Mouse (Mus musculus) forebrain, embryonic 14.5 days (tissue): Measurements from ENCODE around the gene Rrm1. TPM values are rescaled to one million over a fixed set of nuclear protein-coding genes. Genes with fewer than 3 reads are reported as not detected.
A peak's percentile ranks its signal among the peaks of the same experiment; 100 is the strongest.
"Not testable (repeated sequence)": the region's sequence is repeated elsewhere in the genome, so short reads cannot be mapped to it uniquely, and the experiment has no call there.

ENCODE experiments used
- ATAC-seq: fragments of 200-750 bp; cut with Nextera tagmentation; 2 replicates; pipeline ENCODE4 v1.8.0; 2017; ENCODE audit warnings: mild to moderate bottlenecking, moderate library complexity
- DNase-seq: peaks from one replicate; pipeline ENCODE4 v3.0.0-alpha.2; 2015; ENCODE audit warnings: low spot score
- H3K27ac ChIP-seq: fragments of 300-500 bp; sonication (generic); 2 replicates; pipeline ENCODE4 v1.5.1; 2014; ENCODE audit warnings: low read depth, mild to moderate bottlenecking, control low read depth, low read length, moderate library complexity
- H3K27me3 ChIP-seq: fragments of 300-500 bp; sonication (generic); replicated peaks from 2 replicates; pipeline ENCODE4 v1.6.1; 2014; ENCODE audit warnings: low read length, control low read depth, mixed read lengths; ENCODE audit not compliant: control insufficient read depth, insufficient read depth
- H3K36me3 ChIP-seq: fragments of 300-500 bp; sonication (generic); 2 replicates; pipeline ENCODE4 v1.6.1; 2014; ENCODE audit warnings: low read length, control low read depth; ENCODE audit not compliant: control insufficient read depth, insufficient read depth
- H3K4me1 ChIP-seq: fragments of 300-500 bp; sonication (generic); 2 replicates; pipeline ENCODE4 v1.6.1; 2014; ENCODE audit warnings: antibody characterized with exemption, low read length, control low read depth; ENCODE audit not compliant: control insufficient read depth, insufficient read depth
- H3K4me2 ChIP-seq: fragments of 300-500 bp; sonication (generic); 2 replicates; pipeline ENCODE4 v1.6.1; 2014; ENCODE audit warnings: mild to moderate bottlenecking, control low read depth, low read length
- H3K4me3 ChIP-seq: fragments of 300-500 bp; sonication (generic); 2 replicates; pipeline ENCODE4 v1.5.1; 2014; ENCODE audit warnings: low read depth, low read length, control low read depth
- H3K9ac ChIP-seq: fragments of 300-500 bp; sonication (generic); 2 replicates; pipeline ENCODE4 v1.6.1; 2014; ENCODE audit warnings: mild to moderate bottlenecking, low read length, control low read depth, moderate library complexity
- H3K9me3 ChIP-seq: fragments of 300-500 bp; sonication (generic); replicated peaks from 2 replicates; pipeline ENCODE4 v1.6.1; 2016; ENCODE audit warnings: low read length, control low read depth, mixed read lengths; ENCODE audit not compliant: control insufficient read depth
- WGBS: fragments of 180-500 bp; shearing (Covaris S2); extraction: QIAGEN DNeasy Blood & Tissue Kit; methylation state at CpG from one replicate; pipeline ENCODE4 v1.1.7; 2014; 5-methylcytosine and 5-hydroxymethylcytosine counted together
- polyA plus RNA-seq: library from polyadenylated mRNA; unstranded; fragments of >200 nt; fragmentation: Nextera tagmentation; extraction: Ambion mirVana; gene quantifications from 2 replicates; pipeline ENCODE4 v1.2.1, GENCODE M21; 2014

The Rrm1 gene
- polyA plus RNA-seq, 1 experiment from 2014 or later: 98.6 TPM

DNA sequence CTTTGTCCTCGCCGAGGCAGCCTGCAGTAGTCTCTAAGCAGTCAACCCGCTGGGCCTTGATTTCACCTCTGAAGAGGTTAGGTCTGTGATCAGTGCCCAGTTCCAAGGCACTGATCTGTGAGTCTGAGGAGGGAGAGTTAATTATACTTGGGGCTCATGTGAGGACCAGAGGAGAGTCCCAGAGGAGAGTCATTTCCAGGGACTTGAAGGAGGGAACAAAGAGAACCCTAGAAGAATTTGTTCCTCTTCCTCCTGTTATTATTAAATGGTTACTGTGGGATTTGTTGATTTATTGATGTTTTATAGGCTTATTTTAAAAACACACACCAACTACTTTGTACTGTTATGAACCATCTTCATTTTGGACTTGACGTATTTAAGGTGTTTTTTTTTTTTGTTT lies 40.1 kb downstream of the Rrm1 start, which contains the start of gene Olfr543:
Olfr543 (minus strand) TSS at position 101 of the 400 bp plus-strand sequence.
- no peaks in the 10 kb centered on the region for H3K36me3 ChIP-seq
- H3K4me2 ChIP-seq: no peak within 1 kb of the TSS
- no peak for DNase-seq
- H3K9me3 ChIP-seq: no peaks in the 10 kb centered on the region
- WGBS: 95% methylated on average over 4 of the region's 4 CpGs
- H3K27ac ChIP-seq: no peak within 1 kb of the TSS
- no peak for ATAC-seq
- H3K9ac ChIP-seq: no peak within 1 kb of the TSS
- no peak within 1 kb of the TSS for H3K4me3 ChIP-seq
- H3K4me1 ChIP-seq: no peaks in the 10 kb centered on the region
- no peaks in the 10 kb centered on the region for H3K27me3 ChIP-seq

GRCm38 (mm10) chr7:102483665-102484064 lies 42.2 kb downstream of the Rrm1 start:
- Histone ChIP-seq H3K4me2 (no peak overlapping the region), H3K36me3 (no peaks in the 10 kb centered on the region), H3K4me1 (no peaks in the 10 kb centered on the region), H3K9ac (no peak overlapping the region), H3K27ac (no peak overlapping the region), H3K9me3 (no peaks in the 10 kb centered on the region), H3K4me3 (no peak overlapping the region), H3K27me3 (no peaks in the 10 kb centered on the region)
- 86% methylated on average over 2 of the region's 2 CpGs for WGBS
- DNase-seq (no peak), ATAC-seq (no peak)

GRCm38 (mm10) chr7:102484766-102485165 lies 43.3 kb downstream of the Rrm1 start:
- H3K9me3 ChIP-seq, H3K9ac ChIP-seq, H3K27ac ChIP-seq, H3K4me3 ChIP-seq, H3K36me3 ChIP-seq, H3K4me1 ChIP-seq, H3K4me2 ChIP-seq, DNase-seq, H3K27me3 ChIP-seq, ATAC-seq: not testable (repeated sequence)
- 80% methylated on average over 6 of the region's 8 CpGs for WGBS

GRCm38 (mm10) chr7:102486105-102486504 lies 44.6 kb downstream of the Rrm1 start:
- H3K36me3 ChIP-seq: no peaks in the 10 kb centered on the region
- H3K4me3 ChIP-seq: no peak overlapping the region
- no peaks in the 10 kb centered on the region for H3K9me3 ChIP-seq
- H3K4me1 ChIP-seq: no peaks in the 10 kb centered on the region
- WGBS: 91% methylated on average over 1 of the region's 1 CpGs
- H3K27ac ChIP-seq: no peak overlapping the region
- ATAC-seq (no peak), DNase-seq (no peak)
- H3K4me2 ChIP-seq: no peak overlapping the region
- H3K9ac ChIP-seq: no peak overlapping the region
- H3K27me3 ChIP-seq: no peaks in the 10 kb centered on the region

- no peak within 1 kb of the TSS for H3K9ac ChIP-seq
- no peak for ATAC-seq
Measured at GRCm38 (mm10) chr7:102488161-102488560, 46.7 kb downstream of the Rrm1 start, which contains the start of gene Olfr544. Gene Olfr544 (minus strand): TSS chr7:102488313.

GRCm38 (mm10) chr7:102494416-102494815 lies 52.9 kb downstream of the Rrm1 start:
- H3K27ac ChIP-seq, H3K9me3 ChIP-seq, H3K4me1 ChIP-seq, DNase-seq, ATAC-seq, H3K27me3 ChIP-seq, H3K4me3 ChIP-seq, H3K36me3 ChIP-seq, H3K9ac ChIP-seq, H3K4me2 ChIP-seq: not testable (repeated sequence)
- 73% methylated on average over 6 of the region's 7 CpGs for WGBS

More at GRCm38 (mm10) chr7:102488161-102488560, 46.7 kb downstream of the Rrm1 start, which contains the start of gene Olfr544:
- WGBS: 56% methylated on average over 1 of the region's 1 CpGs
- Histone ChIP-seq H3K4me1 (no peaks in the 10 kb centered on the region), H3K4me2 (no peak within 1 kb of the TSS), H3K4me3 (no peak within 1 kb of the TSS), H3K36me3 (no peaks in the 10 kb centered on the region), H3K9me3 (no peaks in the 10 kb centered on the region), H3K27ac (no peak within 1 kb of the TSS), H3K27me3 (no peaks in the 10 kb centered on the region)
- DNase-seq: no peak

DNA sequence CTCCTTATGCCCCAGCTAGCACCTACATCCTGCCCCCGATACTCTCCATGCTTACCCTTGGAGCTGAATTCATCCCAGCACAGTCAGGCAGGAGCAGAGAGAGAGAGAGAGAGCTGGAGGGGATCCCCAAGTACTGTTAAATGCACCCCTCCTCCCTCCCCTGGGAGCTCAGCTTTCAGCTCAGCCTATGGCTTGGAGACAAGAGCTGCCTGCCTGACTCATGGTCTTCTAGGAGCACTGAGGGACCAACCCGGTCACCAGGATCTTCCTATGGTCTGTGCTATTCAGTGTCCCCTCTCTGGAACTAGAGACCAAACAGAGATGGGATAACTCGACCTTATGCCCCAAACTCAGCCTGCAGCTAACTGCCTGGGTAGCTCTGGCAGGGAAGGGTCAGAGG lies 58.0 kb downstream of the Rrm1 start, which contains the start of gene Olfr545:
Olfr545 (minus strand) TSS at position 101 of the 400 bp plus-strand sequence.
- H3K4me1 ChIP-seq: no peaks in the 10 kb centered on the region
- 77% methylated on average over 3 of the region's 3 CpGs for WGBS
- no peak for ATAC-seq
- H3K9ac ChIP-seq: no peak within 1 kb of the TSS
- H3K4me3 ChIP-seq: no peak within 1 kb of the TSS
- no peak within 1 kb of the TSS for H3K4me2 ChIP-seq
- H3K9me3 ChIP-seq: no peaks in the 10 kb centered on the region
- no peaks in the 10 kb centered on the region for H3K27me3 ChIP-seq
- DNase-seq: no peak
- H3K36me3 ChIP-seq: no peaks in the 10 kb centered on the region
- H3K27ac ChIP-seq: no peak within 1 kb of the TSS

GRCm38 (mm10) chr7:102501986-102502385 lies 60.5 kb downstream of the Rrm1 start:
- WGBS: 87% methylated on average over 5 of the region's 5 CpGs
- no peak for DNase-seq
- Histone ChIP-seq H3K4me2 (no peak overlapping the region), H3K27me3 (no peaks in the 10 kb centered on the region), H3K9me3 (no peaks in the 10 kb centered on the region), H3K9ac (no peak overlapping the region), H3K27ac (no peak overlapping the region), H3K4me1 (no peaks in the 10 kb centered on the region), H3K36me3 (no peaks in the 10 kb centered on the region), H3K4me3 (no peak overlapping the region)
- no peak for ATAC-seq

- peak; percentile 76 for DNase-seq
- 53% methylated on average over 3 of the region's 3 CpGs for WGBS
- no peaks in the 10 kb centered on the region for H3K4me1 ChIP-seq
- H3K9me3 ChIP-seq: no peaks in the 10 kb centered on the region
- no peak overlapping the region for H3K4me2 ChIP-seq
- no peak overlapping the region for H3K4me3 ChIP-seq
- ATAC-seq: peak; percentile 82
- H3K36me3 ChIP-seq: no peaks in the 10 kb centered on the region
- H3K9ac ChIP-seq: no peak overlapping the region
- no peaks in the 10 kb centered on the region for H3K27me3 ChIP-seq
- H3K27ac ChIP-seq: no peak overlapping the region
Measured at GRCm38 (mm10) chr7:102506848-102507247, 65.4 kb downstream of the Rrm1 start.
